Mouse (Mus musculus) neural tube, embryonic 12.5 days (tissue): Measurements from ENCODE around the gene Trpm3. TPM values are rescaled to one million over a fixed set of nuclear protein-coding genes. Genes with fewer than 3 reads are reported as not detected.
"Not testable (repeated sequence)": the region's sequence is repeated elsewhere in the genome, so short reads cannot be mapped to it uniquely, and the experiment has no call there.

Experiments
- ATAC-seq: fragments of 200-750 bp; cut with Nextera tagmentation; 2 replicates; pipeline ENCODE4 v1.8.0; 2017; ENCODE audit warnings: low read depth, mild to moderate bottlenecking, moderate TSS enrichment, moderate library complexity; ENCODE audit not compliant: low FRiP score
- H3K27ac ChIP-seq: fragments of 300-500 bp; sonication (generic); 2 replicates; pipeline ENCODE4 v1.5.1; 2016
- H3K27me3 ChIP-seq: fragments of 300-500 bp; sonication (generic); replicated peaks from 2 replicates; pipeline ENCODE4 v1.6.1; 2016; ENCODE audit warnings: mild to moderate bottlenecking
- H3K36me3 ChIP-seq: fragments of 300-500 bp; sonication (generic); 2 replicates; pipeline ENCODE4 v1.6.1; 2016; ENCODE audit warnings: mild to moderate bottlenecking
- H3K4me1 ChIP-seq: fragments of 300-500 bp; sonication (generic); 2 replicates; pipeline ENCODE4 v1.6.1; 2016
- H3K4me2 ChIP-seq: fragments of 300-500 bp; sonication (generic); replicated peaks from 2 replicates; pipeline ENCODE4 v1.6.1; 2016; ENCODE audit warnings: mild to moderate bottlenecking
- H3K4me3 ChIP-seq: fragments of 300-500 bp; sonication (generic); 2 replicates; pipeline ENCODE4 v1.5.1; 2016
- H3K9ac ChIP-seq: fragments of 300-500 bp; sonication (generic); 2 replicates; pipeline ENCODE4 v1.6.1; 2016; ENCODE audit warnings: mild to moderate bottlenecking
- H3K9me3 ChIP-seq: fragments of 300-500 bp; sonication (generic); 2 replicates; pipeline ENCODE4 v1.6.1; 2016; ENCODE audit warnings: mild to moderate bottlenecking
- WGBS: fragments of 180-500 bp; shearing (Covaris S2); methylation state at CpG from one replicate; pipeline ENCODE4 v1.1.7; 2016; 5-methylcytosine and 5-hydroxymethylcytosine counted together
- polyA plus RNA-seq: library from polyadenylated mRNA; unstranded; fragments of >200 nt; fragmentation: Nextera tagmentation; extraction: Ambion mirVana; gene quantifications from 2 replicates; pipeline ENCODE4 v1.2.1, GENCODE M21; 2016

Trpm3 gene
- polyA plus RNA-seq, 1 experiment from 2014 or later, result 2.1 TPM

DNA sequence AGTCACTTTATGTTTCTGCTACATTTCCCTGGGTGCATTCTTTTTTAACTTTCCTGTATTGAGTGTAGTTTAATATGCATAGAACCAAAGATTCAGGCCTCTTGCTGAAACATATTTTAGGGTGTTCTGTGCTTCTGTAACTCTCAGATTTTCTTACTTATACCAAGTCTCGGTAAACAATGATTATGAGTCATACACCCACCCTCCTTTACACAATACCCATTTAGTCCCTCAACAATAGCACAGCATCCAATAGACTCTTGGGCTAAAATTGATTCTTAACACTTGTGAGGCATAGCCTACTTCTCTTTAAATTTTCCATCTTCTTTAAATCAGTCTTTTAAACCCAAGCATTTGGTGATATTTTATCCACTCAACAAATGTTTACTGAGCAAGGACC is 709.4 kb downstream of the Trpm3 start:
- Histone ChIP-seq H3K9ac (no peak overlapping the region), H3K4me1 (peaks cover 17% of the 10 kb centered on the region; the same call in 1 of the 2 replicates), H3K4me2 (no peak overlapping the region), H3K27me3 (peaks cover 2% of the 10 kb centered on the region; the same call in 1 of the 2 replicates), H3K4me3 (no peak overlapping the region), H3K27ac (no peak overlapping the region), H3K9me3 (no peaks in the 10 kb centered on the region), H3K36me3 (no peaks in the 10 kb centered on the region)
- ATAC-seq, result 0 out of 2 replicates have a peak, but pooled peaks have one; percentile 25
- WGBS, result 33% methylated on average over 1 of the region's 1 CpGs

DNA sequence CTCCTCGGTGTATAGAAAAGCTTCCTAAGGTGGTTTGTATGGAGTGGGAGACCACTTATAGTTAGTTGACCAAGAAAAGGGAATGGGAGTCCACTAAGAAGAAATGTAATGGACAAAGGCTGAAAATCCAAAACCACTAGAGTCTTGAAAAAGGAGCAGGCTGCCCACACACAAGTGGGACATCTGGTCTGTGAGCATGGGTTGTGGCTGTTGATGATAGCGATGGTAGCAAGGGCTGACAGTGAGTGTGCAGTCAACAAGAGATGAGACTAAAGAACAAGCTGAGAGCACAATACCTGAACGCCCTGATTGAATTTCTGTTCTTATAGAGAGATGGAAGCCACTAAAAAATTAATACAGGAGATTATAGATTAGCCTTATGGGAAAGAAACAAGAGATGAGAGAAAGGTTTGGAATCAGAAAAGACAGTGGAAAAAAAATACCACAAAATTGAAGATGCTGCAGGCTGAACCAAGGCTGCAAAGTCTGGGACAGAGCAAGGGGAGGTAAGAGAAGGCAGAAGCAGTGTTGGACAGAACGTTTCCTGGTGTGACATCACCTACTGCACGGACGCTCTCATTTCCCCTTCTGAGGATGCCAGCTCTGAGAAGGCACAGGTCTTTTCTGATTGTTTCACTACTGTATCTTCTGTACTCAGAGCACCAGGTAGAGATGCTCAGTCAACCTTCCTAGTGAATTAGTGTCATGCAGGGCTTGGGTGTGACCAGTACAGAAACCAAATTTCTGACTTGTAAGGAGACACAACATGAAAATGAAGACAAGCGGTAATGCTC is 710.1 kb downstream of the Trpm3 start:
- H3K36me3 ChIP-seq, result no peaks in the 10 kb centered on the region
- 78% methylated on average over 7 of the region's 7 CpGs for WGBS
- H3K9me3 ChIP-seq, result no peaks in the 10 kb centered on the region
- peaks cover 17% of the 10 kb centered on the region; the same call in 1 of the 2 replicates for H3K4me1 ChIP-seq
- H3K9ac ChIP-seq, result no peak overlapping the region
- H3K4me2 ChIP-seq, result no peak overlapping the region
- no peak for ATAC-seq
- H3K27me3 ChIP-seq, result peaks cover 2% of the 10 kb centered on the region; the same call in 1 of the 2 replicates
- no peak overlapping the region for H3K4me3 ChIP-seq
- no peak overlapping the region for H3K27ac ChIP-seq

DNA sequence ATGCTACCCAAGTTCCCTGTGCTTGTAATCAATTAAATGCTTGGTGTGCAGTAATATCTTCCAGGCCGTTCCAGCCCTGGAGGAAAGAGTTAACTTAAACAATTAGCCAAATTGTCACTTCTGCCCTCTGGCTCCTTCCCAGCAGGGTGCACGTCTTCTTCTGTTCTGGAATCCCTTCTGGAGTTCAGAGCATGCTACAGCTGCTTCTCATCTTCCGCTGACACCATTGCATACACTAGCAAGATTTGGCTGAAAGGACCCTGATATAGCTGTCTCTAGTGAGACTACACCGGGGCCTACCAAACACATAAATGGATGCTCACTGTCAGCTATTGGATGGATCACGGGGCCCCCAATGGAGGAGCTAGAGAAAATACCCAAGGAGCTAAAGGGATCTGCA is 712.6 kb downstream of the Trpm3 start:
- not testable (repeated sequence) for H3K36me3 ChIP-seq, H3K4me2 ChIP-seq, H3K27me3 ChIP-seq, H3K27ac ChIP-seq, H3K9ac ChIP-seq, H3K4me3 ChIP-seq, ATAC-seq, H3K9me3 ChIP-seq
- WGBS, result 55% methylated on average over 5 of the region's 5 CpGs
- H3K4me1 ChIP-seq, result peaks cover 17% of the 10 kb centered on the region; the same call in 1 of the 2 replicates

DNA sequence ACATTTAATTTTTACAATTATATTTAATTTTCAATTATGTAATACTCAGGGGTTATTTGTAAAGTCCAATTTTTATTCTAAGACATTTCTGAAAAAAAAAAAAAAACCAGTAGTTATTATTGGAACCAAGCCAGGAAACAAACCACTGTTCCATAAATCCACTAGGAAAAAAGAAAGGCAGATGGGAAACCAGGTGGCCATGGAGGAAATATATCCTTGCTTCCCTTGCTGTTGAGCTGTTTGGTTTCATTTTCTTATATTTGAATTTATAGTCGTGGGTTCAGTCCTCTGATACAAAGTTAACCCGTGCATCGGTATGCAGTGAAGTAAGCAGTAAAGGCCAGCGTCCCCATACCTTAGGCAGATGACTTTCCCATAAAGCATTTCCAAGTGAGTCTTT is 720.8 kb downstream of the Trpm3 start:
- H3K27me3 ChIP-seq, result no peaks in the 10 kb centered on the region; the same call in 1 of the 2 replicates
- no peaks in the 10 kb centered on the region for H3K36me3 ChIP-seq
- H3K9me3 ChIP-seq, result no peaks in the 10 kb centered on the region
- no peak overlapping the region for H3K9ac ChIP-seq
- no peak overlapping the region for H3K4me3 ChIP-seq
- H3K4me1 ChIP-seq, result no peaks in the 10 kb centered on the region
- no peak overlapping the region for H3K4me2 ChIP-seq
- H3K27ac ChIP-seq, result no peak overlapping the region
- ATAC-seq, result no peak
- whole genome bisulfite sequencing, result 87% methylated on average over 4 of the region's 4 CpGs

DNA sequence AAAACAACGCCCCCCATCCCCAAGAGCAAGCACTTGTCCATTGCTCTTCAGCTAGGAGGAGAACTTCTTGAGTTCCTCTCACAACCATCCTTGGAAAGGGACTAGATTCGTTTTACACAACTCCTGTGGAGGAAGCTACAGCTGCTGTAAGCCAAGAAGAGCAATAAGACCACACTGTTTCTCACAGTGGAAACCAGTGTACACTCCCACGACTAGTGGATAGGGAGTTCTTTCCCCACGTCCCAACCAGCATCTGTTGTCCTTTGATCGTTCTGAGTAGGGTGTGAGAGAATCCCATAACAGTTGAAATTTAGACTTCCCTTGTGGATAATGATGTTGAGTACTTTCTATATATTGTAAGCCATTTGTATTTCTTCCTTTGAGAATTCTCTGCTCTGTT is 728.6 kb downstream of the Trpm3 start:
- Histone ChIP-seq H3K4me3 (no peak overlapping the region), H3K27me3 (no peaks in the 10 kb centered on the region), H3K36me3 (no peaks in the 10 kb centered on the region), H3K9me3 (no peaks in the 10 kb centered on the region), H3K9ac (no peak overlapping the region), H3K4me2 (no peak overlapping the region), H3K27ac (no peak overlapping the region), H3K4me1 (no peaks in the 10 kb centered on the region)
- 85% methylated on average over 5 of the region's 5 CpGs for WGBS
- no peak for ATAC-seq

DNA sequence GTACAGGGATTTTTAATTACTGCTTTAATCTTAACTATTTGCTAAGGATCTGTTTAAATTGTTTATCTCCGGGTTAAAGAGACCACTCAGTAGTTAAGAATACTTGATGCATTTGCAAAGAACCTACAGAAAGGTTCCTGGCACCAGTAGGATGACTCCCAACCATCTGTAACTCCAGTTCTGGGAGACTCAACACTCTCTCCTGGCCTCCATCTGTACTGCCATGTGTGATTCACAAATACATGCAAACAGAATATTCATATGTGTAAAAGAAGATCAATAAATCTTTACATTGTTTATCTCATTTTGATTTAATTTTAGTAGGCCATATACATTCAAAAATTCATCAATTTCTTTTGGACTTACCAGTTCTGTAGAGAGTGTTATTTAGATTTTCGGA is 731.0 kb downstream of the Trpm3 start:
- no peak for ATAC-seq

DNA sequence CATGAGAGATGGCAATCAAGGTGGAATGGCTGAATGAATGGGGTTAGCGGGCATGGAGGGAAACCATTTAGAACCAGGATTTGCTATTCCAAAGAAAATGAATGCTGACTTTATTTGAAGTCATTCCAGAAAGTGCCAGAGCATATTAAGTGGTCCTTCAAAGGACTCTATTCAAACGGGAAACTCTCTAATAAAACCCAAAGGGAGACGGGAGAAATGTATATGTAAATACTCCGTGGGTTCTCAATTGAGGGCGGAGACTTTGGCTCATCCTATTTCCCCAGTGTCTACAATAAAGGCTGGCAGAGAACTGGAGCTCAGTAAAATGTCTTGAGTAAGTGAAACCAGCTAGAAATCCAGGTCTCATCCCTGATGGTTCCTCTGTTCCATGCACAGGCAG is 733.6 kb downstream of the Trpm3 start:
- H3K27ac ChIP-seq, result no peak overlapping the region
- H3K27me3 ChIP-seq, result no peaks in the 10 kb centered on the region
- H3K4me3 ChIP-seq, result no peak overlapping the region
- no peak overlapping the region for H3K4me2 ChIP-seq
- no peaks in the 10 kb centered on the region for H3K9me3 ChIP-seq
- no peaks in the 10 kb centered on the region for H3K36me3 ChIP-seq
- H3K9ac ChIP-seq, result no peak overlapping the region
- 54% methylated on average over 5 of the region's 5 CpGs for WGBS
- no peaks in the 10 kb centered on the region for H3K4me1 ChIP-seq
- ATAC-seq, result no peak

More for the DNA sequence above, 731.0 kb downstream of the Trpm3 start:
- no peak overlapping the region for H3K4me3 ChIP-seq
- WGBS, result 85% methylated on average over 2 of the region's 2 CpGs
- no peaks in the 10 kb centered on the region for H3K4me1 ChIP-seq
- H3K27me3 ChIP-seq, result no peaks in the 10 kb centered on the region
- no peaks in the 10 kb centered on the region for H3K9me3 ChIP-seq
- no peak overlapping the region for H3K4me2 ChIP-seq
- H3K36me3 ChIP-seq, result no peaks in the 10 kb centered on the region
- no peak overlapping the region for H3K27ac ChIP-seq
- H3K9ac ChIP-seq, result no peak overlapping the region

DNA sequence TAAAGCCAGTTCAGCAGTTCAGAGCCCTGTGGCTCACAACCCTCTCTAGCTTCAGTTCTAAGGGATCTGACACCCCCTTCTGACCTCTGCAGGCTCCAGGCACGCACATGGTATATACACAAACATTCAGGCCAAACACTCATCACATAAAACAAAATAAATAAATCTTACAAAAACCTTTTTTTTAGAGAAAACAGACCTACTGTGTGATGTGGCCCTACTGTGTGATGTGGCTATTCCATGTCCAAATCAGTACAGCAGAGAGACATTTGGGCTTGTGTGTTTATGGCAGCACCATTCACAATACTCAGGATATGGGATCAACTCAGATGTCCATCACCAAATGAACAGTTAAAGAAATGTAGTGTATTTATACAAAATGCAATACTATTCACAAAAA is 741.4 kb downstream of the Trpm3 start:
- H3K9ac ChIP-seq, result no peak overlapping the region
- WGBS, result 75% methylated on average over 1 of the region's 1 CpGs
- no peaks in the 10 kb centered on the region for H3K27me3 ChIP-seq
- no peak overlapping the region for H3K27ac ChIP-seq
- no peak overlapping the region for H3K4me2 ChIP-seq
- no peak for ATAC-seq
- no peaks in the 10 kb centered on the region for H3K36me3 ChIP-seq
- H3K4me3 ChIP-seq, result no peak overlapping the region
- no peaks in the 10 kb centered on the region for H3K9me3 ChIP-seq
- H3K4me1 ChIP-seq, result no peaks in the 10 kb centered on the region

DNA sequence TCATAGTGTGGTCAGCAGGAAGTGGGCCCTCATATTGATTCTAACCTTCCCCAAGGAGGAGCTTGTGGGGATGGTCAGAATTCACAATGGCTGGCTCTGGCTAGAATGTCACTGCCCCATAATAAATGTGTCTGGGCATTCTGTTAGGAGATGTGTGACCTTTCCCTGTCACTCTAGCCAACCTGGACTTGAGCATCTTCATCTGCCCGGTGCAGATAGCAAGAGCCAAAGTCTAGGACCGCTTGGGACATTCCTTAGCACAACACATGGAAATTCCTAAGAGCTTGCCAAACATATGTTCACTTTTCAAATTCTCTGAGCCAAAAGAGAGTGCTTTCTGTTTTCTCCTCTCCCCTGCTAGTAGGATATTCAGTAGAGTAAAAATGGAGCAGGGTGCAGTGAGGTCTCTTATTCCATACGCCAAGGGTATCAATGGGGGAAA is 743.8 kb downstream of the Trpm3 start:
- no peak for ATAC-seq
- Histone ChIP-seq H3K36me3 (no peaks in the 10 kb centered on the region), H3K9me3 (no peaks in the 10 kb centered on the region), H3K27ac (no peak overlapping the region), H3K9ac (no peak overlapping the region), H3K4me3 (no peak overlapping the region), H3K4me1 (no peaks in the 10 kb centered on the region), H3K4me2 (no peak overlapping the region), H3K27me3 (no peaks in the 10 kb centered on the region)
- WGBS, result 74% methylated on average over 3 of the region's 3 CpGs

DNA sequence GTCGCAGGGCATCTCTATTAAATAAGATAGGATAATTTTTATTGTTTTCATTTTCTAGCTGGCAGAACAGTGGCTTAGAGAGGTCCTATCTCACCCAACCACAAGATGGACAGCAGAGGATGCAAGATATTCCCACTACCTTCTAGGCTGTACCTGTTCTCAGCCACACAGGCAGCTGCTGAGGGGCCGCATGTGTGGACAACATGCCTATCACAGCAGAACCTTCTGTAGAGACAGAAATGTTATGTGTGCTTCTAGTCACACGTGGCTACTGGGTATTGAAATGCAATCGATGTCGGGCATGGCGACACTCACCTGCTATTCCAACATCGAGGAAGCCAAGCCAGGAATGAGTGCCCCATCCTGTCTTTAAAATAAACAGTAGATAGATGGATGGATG is 744.3 kb downstream of the Trpm3 start:
- WGBS, result 89% methylated on average over 7 of the region's 7 CpGs
- Histone ChIP-seq H3K36me3 (no peaks in the 10 kb centered on the region), H3K4me1 (no peaks in the 10 kb centered on the region), H3K9me3 (no peaks in the 10 kb centered on the region), H3K27ac (no peak overlapping the region), H3K4me3 (no peak overlapping the region), H3K4me2 (no peak overlapping the region), H3K27me3 (no peaks in the 10 kb centered on the region), H3K9ac (no peak overlapping the region)
- no peak for ATAC-seq

DNA sequence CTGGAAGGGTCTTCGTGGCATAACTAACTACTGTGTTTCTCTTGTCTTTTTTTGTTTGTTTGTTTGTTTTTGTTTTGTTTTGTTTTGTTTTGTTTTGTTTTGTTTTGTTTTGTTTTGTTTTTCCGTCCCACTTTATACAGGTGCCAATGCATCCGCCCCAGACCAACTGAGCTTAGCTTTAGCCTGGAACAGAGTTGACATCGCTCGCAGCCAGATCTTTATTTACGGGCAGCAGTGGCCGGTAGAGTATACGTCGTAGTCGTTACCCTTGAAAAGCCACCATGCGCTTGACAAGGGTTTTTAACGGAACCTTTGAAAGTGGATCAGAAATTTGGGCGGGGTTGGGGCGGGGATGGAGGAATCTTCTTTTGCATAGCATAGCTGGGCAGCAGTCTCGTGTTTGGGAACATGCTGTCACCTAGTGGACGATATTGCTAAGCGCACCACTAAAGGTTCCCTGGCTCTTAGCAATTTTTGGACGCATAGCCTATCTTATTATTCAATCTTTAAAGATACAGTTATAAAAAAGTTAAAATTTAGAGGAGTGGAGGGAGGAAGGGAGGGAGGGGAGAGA is 745.0 kb downstream of the Trpm3 start:
- Histone ChIP-seq H3K4me2 (peak overlapping the region; percentile 53), H3K4me3 (no peak overlapping the region), H3K36me3 (no peaks in the 10 kb centered on the region), H3K27ac (no peak overlapping the region), H3K9ac (no peak overlapping the region), H3K9me3 (no peaks in the 10 kb centered on the region), H3K27me3 (no peaks in the 10 kb centered on the region), H3K4me1 (no peaks in the 10 kb centered on the region)
- peak; percentile 90 for ATAC-seq
- 25% methylated on average over 18 of the region's 18 CpGs for WGBS

DNA sequence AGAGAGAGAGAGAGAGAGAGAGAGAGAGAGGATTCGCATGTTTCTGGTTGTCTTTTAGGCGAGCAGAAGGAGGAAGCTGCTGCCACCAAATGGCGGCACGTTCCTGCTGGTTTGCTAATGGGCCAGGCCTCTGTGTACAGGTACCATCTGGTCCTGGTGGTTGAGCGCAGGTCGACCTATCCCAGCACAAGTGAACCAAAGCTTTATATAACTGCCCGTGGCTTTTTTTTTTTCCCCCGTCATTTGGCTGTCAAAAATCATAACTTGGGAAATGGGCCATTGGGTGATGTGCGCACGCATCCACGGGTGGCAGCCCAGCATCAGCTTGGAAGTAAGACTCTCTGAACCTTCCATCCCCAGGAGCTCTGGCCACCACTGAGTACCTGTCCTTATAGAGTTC is 745.5 kb downstream of the Trpm3 start:
- no peak overlapping the region for H3K9ac ChIP-seq
- H3K4me1 ChIP-seq, result no peaks in the 10 kb centered on the region
- no peaks in the 10 kb centered on the region for H3K27me3 ChIP-seq
- H3K36me3 ChIP-seq, result no peaks in the 10 kb centered on the region
- no peaks in the 10 kb centered on the region for H3K9me3 ChIP-seq
- H3K27ac ChIP-seq, result no peak overlapping the region
- ATAC-seq, result peak; percentile 75
- 55% methylated on average over 11 of the region's 11 CpGs for WGBS
- peak overlapping the region; percentile 53 for H3K4me2 ChIP-seq
- H3K4me3 ChIP-seq, result no peak overlapping the region

DNA sequence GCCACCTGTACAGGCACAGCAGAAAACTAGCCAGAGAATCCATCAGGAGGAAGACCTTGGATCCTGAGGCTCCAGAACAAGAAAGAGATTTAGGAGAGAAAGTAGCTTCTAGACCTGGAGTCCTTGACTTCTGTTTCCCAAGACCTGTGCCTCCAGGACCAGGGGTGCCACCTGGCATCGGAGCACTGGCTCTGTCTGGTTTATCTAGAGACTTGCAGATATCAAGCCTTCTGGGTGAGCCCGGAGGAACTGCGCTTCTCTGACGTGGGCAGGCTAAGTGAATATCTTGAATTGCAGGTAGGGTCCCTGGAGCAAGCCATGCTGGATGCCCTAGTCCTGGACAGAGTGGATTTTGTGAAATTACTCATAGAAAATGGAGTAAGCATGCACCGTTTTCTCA is 746.2 kb downstream of the Trpm3 start:
- 97% methylated on average over 5 of the region's 5 CpGs for WGBS
- no peak overlapping the region for H3K4me3 ChIP-seq
- no peaks in the 10 kb centered on the region for H3K27me3 ChIP-seq
- ATAC-seq, result no peak
- no peaks in the 10 kb centered on the region for H3K36me3 ChIP-seq
- no peaks in the 10 kb centered on the region for H3K9me3 ChIP-seq
- no peak overlapping the region for H3K9ac ChIP-seq
- H3K27ac ChIP-seq, result no peak overlapping the region
- no peak overlapping the region for H3K4me2 ChIP-seq
- no peaks in the 10 kb centered on the region for H3K4me1 ChIP-seq
